Mouse (Mus musculus): ENCODE data around the gene Pik3ip1. TPM values are rescaled to one million over a fixed set of nuclear protein-coding genes. Genes with fewer than 3 reads are reported as not detected.

Gene Pik3ip1
- polyA plus RNA-seq, 1 experiment from 2014 or later = 12.2 TPM

GRCm38 (mm10) chr11:3349343-3349695 lies 19.1 kb downstream of the Pik3ip1 start:
- peaks cover 23% of the 10 kb centered on the region for H3K4me1 ChIP-seq (ENCODE audit: control insufficient read depth, insufficient read depth, low read length)
- peak overlapping the region; percentile 43; the same call in 1 of the 2 replicates for H3K9ac ChIP-seq (ENCODE audit: low read depth, low read length)
- peaks cover 30% of the 10 kb centered on the region for H3K36me3 ChIP-seq (ENCODE audit: control insufficient read depth, insufficient read depth, low read length)
- no peak for ATAC-seq (replicated peaks; ENCODE audit: insufficient number of reproducible peaks, low FRiP score, low TSS enrichment)
- no peaks in the 10 kb centered on the region for H3K9me3 ChIP-seq (replicated peaks; ENCODE audit: control insufficient read depth, low read length)
- 83% methylated on average over 4 of the region's 4 CpGs for WGBS (ENCODE audit: insufficient replicate concordance)
- no peak overlapping the region for H3K4me2 ChIP-seq
- no peak overlapping the region for H3K4me3 ChIP-seq (ENCODE audit: low read depth, low read length)
- H3K27ac ChIP-seq (ENCODE audit: low read depth, low read length) = peak overlapping the region; percentile 65
- H3K27me3 ChIP-seq (ENCODE audit: control insufficient read depth, insufficient read depth, low read length) = no peaks in the 10 kb centered on the region

- Histone ChIP-seq H3K27me3 (ENCODE audit: control insufficient read depth, insufficient read depth, low read length) (no peaks in the 10 kb centered on the region), H3K27ac (ENCODE audit: low read depth, low read length) (no peak overlapping the region), H3K9me3 (replicated peaks; ENCODE audit: control insufficient read depth, low read length) (no peaks in the 10 kb centered on the region), H3K4me3 (ENCODE audit: low read depth, low read length) (no peak overlapping the region), H3K4me2 (no peak overlapping the region), H3K9ac (ENCODE audit: low read depth, low read length) (no peak overlapping the region), H3K4me1 (ENCODE audit: control insufficient read depth, insufficient read depth, low read length) (peaks cover 23% of the 10 kb centered on the region), H3K36me3 (ENCODE audit: control insufficient read depth, insufficient read depth, low read length) (peaks cover 30% of the 10 kb centered on the region)
- 88% methylated on average over 9 of the region's 9 CpGs for WGBS (ENCODE audit: insufficient replicate concordance)
- ATAC-seq (replicated peaks; ENCODE audit: insufficient number of reproducible peaks, low FRiP score, low TSS enrichment) = no peak
Observed at GRCm38 (mm10) chr11:3352131-3352530, 21.9 kb downstream of the Pik3ip1 start.

GRCm38 (mm10) chr11:3352990-3353585 lies 22.9 kb downstream of the Pik3ip1 start:
- H3K27ac ChIP-seq (ENCODE audit: low read depth, low read length) = no peak overlapping the region
- H3K27me3 ChIP-seq (ENCODE audit: control insufficient read depth, insufficient read depth, low read length) = no peaks in the 10 kb centered on the region
- no peaks in the 10 kb centered on the region for H3K9me3 ChIP-seq (replicated peaks; ENCODE audit: control insufficient read depth, low read length)
- 51% methylated on average over 18 of the region's 18 CpGs for WGBS (ENCODE audit: insufficient replicate concordance)
- no peak overlapping the region for H3K4me2 ChIP-seq
- peaks cover 36% of the 10 kb centered on the region for H3K36me3 ChIP-seq (ENCODE audit: control insufficient read depth, insufficient read depth, low read length)
- H3K4me3 ChIP-seq (ENCODE audit: low read depth, low read length) = no peak overlapping the region
- H3K4me1 ChIP-seq (ENCODE audit: control insufficient read depth, insufficient read depth, low read length) = peaks cover 13% of the 10 kb centered on the region
- no peak for ATAC-seq (replicated peaks; ENCODE audit: insufficient number of reproducible peaks, low FRiP score, low TSS enrichment)
- H3K9ac ChIP-seq (ENCODE audit: low read depth, low read length) = no peak overlapping the region

- WGBS (ENCODE audit: insufficient replicate concordance) = 79% methylated on average over 3 of the region's 3 CpGs
- ATAC-seq (replicated peaks; ENCODE audit: insufficient number of reproducible peaks, low FRiP score, low TSS enrichment) = no peak
- no peak overlapping the region for H3K27ac ChIP-seq (ENCODE audit: low read depth, low read length)
- H3K36me3 ChIP-seq (ENCODE audit: control insufficient read depth, insufficient read depth, low read length) = peaks cover 24% of the 10 kb centered on the region
- no peaks in the 10 kb centered on the region for H3K27me3 ChIP-seq (ENCODE audit: control insufficient read depth, insufficient read depth, low read length)
- no peak overlapping the region for H3K4me2 ChIP-seq
- H3K9ac ChIP-seq (ENCODE audit: low read depth, low read length) = no peak overlapping the region
- H3K4me3 ChIP-seq (ENCODE audit: low read depth, low read length) = no peak overlapping the region
- H3K4me1 ChIP-seq (ENCODE audit: control insufficient read depth, insufficient read depth, low read length) = no peaks in the 10 kb centered on the region
- no peaks in the 10 kb centered on the region for H3K9me3 ChIP-seq (replicated peaks; ENCODE audit: control insufficient read depth, low read length)
Observed at GRCm38 (mm10) chr11:3362854-3363253, 32.7 kb downstream of the Pik3ip1 start.

- Histone ChIP-seq H3K4me2 (no peak overlapping the region), H3K4me3 (ENCODE audit: low read depth, low read length) (no peak overlapping the region), H3K27ac (ENCODE audit: low read depth, low read length) (no peak overlapping the region), H3K9ac (ENCODE audit: low read depth, low read length) (no peak overlapping the region), H3K4me1 (ENCODE audit: control insufficient read depth, insufficient read depth, low read length) (peaks cover 24% of the 10 kb centered on the region), H3K27me3 (ENCODE audit: control insufficient read depth, insufficient read depth, low read length) (no peaks in the 10 kb centered on the region), H3K36me3 (ENCODE audit: control insufficient read depth, insufficient read depth, low read length) (peaks cover 6% of the 10 kb centered on the region), H3K9me3 (replicated peaks; ENCODE audit: control insufficient read depth, low read length) (no peaks in the 10 kb centered on the region)
- 85% methylated on average over 7 of the region's 7 CpGs for WGBS (ENCODE audit: insufficient replicate concordance)
- ATAC-seq (replicated peaks; ENCODE audit: insufficient number of reproducible peaks, low FRiP score, low TSS enrichment) = no peak
Observed at GRCm38 (mm10) chr11:3366411-3366810, 36.2 kb downstream of the Pik3ip1 start.

- WGBS (ENCODE audit: insufficient replicate concordance) = 38% methylated on average over 7 of the region's 7 CpGs
- Histone ChIP-seq H3K9me3 (replicated peaks; ENCODE audit: control insufficient read depth, low read length) (no peaks in the 10 kb centered on the region), H3K27me3 (ENCODE audit: control insufficient read depth, insufficient read depth, low read length) (no peaks in the 10 kb centered on the region), H3K27ac (ENCODE audit: low read depth, low read length) (peak overlapping the region; percentile 66; the same call in 1 of the 2 replicates), H3K36me3 (ENCODE audit: control insufficient read depth, insufficient read depth, low read length) (no peaks in the 10 kb centered on the region), H3K4me1 (ENCODE audit: control insufficient read depth, insufficient read depth, low read length) (peaks cover 38% of the 10 kb centered on the region), H3K9ac (ENCODE audit: low read depth, low read length) (peak overlapping the region; percentile 28; the same call in 1 of the 2 replicates), H3K4me3 (ENCODE audit: low read depth, low read length) (no peak overlapping the region), H3K4me2 (peak overlapping the region; percentile 89)
- ATAC-seq (replicated peaks; ENCODE audit: insufficient number of reproducible peaks, low FRiP score, low TSS enrichment) = no peak
Observed at GRCm38 (mm10) chr11:3368983-3369382, 38.8 kb downstream of the Pik3ip1 start.

GRCm38 (mm10) chr11:3369449-3369848 lies 39.2 kb downstream of the Pik3ip1 start:
- H3K4me3 ChIP-seq (ENCODE audit: low read depth, low read length) = 0 out of 2 replicates have a peak overlapping the region, but pooled peaks have one; percentile 59

GRCm38 (mm10) chr11:3370162-3370561 lies 40.0 kb downstream of the Pik3ip1 start:
- Histone ChIP-seq H3K4me2 (peak overlapping the region; percentile 89), H3K4me1 (ENCODE audit: control insufficient read depth, insufficient read depth, low read length) (peaks cover 45% of the 10 kb centered on the region), H3K4me3 (ENCODE audit: low read depth, low read length) (peak overlapping the region; percentile 59), H3K9me3 (replicated peaks; ENCODE audit: control insufficient read depth, low read length) (no peaks in the 10 kb centered on the region), H3K36me3 (ENCODE audit: control insufficient read depth, insufficient read depth, low read length) (no peaks in the 10 kb centered on the region), H3K9ac (ENCODE audit: low read depth, low read length) (peak overlapping the region; percentile 78), H3K27ac (ENCODE audit: low read depth, low read length) (no peak overlapping the region), H3K27me3 (ENCODE audit: control insufficient read depth, insufficient read depth, low read length) (no peaks in the 10 kb centered on the region)
- WGBS (ENCODE audit: insufficient replicate concordance) = 60% methylated on average over 2 of the region's 2 CpGs
- no peak for ATAC-seq (replicated peaks; ENCODE audit: insufficient number of reproducible peaks, low FRiP score, low TSS enrichment)

More at GRCm38 (mm10) chr11:3369449-3369848, 39.2 kb downstream of the Pik3ip1 start:
- no peaks in the 10 kb centered on the region for H3K9me3 ChIP-seq (replicated peaks; ENCODE audit: control insufficient read depth, low read length)
- no peak for ATAC-seq (replicated peaks; ENCODE audit: insufficient number of reproducible peaks, low FRiP score, low TSS enrichment)
- no peaks in the 10 kb centered on the region for H3K27me3 ChIP-seq (ENCODE audit: control insufficient read depth, insufficient read depth, low read length)
- peak overlapping the region; percentile 89 for H3K4me2 ChIP-seq
- H3K27ac ChIP-seq (ENCODE audit: low read depth, low read length) = peak overlapping the region; percentile 66; the same call in 1 of the 2 replicates
- no peaks in the 10 kb centered on the region for H3K36me3 ChIP-seq (ENCODE audit: control insufficient read depth, insufficient read depth, low read length)
- WGBS (ENCODE audit: insufficient replicate concordance) = 73% methylated on average over 5 of the region's 5 CpGs
- H3K9ac ChIP-seq (ENCODE audit: low read depth, low read length) = peak overlapping the region; percentile 28; the same call in 1 of the 2 replicates
- H3K4me1 ChIP-seq (ENCODE audit: control insufficient read depth, insufficient read depth, low read length) = peaks cover 41% of the 10 kb centered on the region

Data from heart, embryonic 11.5 days (tissue).